ENCODE assay signal across 24 mouse cellular contexts in the genomic region with DNA sequence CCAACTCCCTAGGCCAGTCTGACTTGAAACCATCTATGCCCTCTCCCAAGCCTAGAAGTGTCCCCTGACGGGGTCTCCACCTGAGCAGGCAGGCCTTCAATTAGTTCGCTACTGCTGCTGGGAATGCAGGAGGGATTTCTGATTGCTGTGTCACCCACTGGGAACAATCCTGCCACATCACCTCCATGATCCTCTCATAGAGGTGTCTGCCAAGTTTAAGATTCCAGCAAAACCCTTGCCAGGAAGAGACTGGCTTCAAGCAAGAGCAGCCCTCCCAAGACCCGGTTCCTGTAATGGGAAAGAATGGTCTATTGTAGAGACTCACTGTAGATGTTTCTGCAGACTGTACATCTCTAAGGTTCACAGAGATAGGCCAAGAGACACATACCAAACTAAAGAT. TPM values are rescaled to one million over a fixed set of nuclear protein-coding genes. Genes with fewer than 3 reads are reported as not detected.
A peak's percentile ranks its signal among the peaks of the same experiment; 100 is the strongest.
DNase-seq lines count a peak whose midpoint lies in the region; ATAC-seq lines count a peak whose summit lies in the region.
"Had no signal": no experiment of that assay in that cellular context is flagged by ENCODE, and none has a peak within 500 bp of the region (broad histone marks: within the 10 kb centered on the region; RNA-seq: fewer than 3 reads in every experiment).

No protein-coding gene starts in this region.

- ATAC-seq in hindbrain, embryonic 12.5 days (ENCODE audit: low FRiP score): no peak
- no peak for ATAC-seq in hindbrain, embryonic 11.5 days (ENCODE audit: low FRiP score)
- no peak for ATAC-seq in hindbrain, embryonic 14.5 days (ENCODE audit: low FRiP score)
- no peak for ATAC-seq in midbrain, embryonic 16.5 days
- ATAC-seq: activated CD4-positive, CD25-positive, alpha-beta regulatory T cell, adult 4 months; intestine, embryonic 16.5 days had no signal

- H3K4me3 ChIP-seq in hindbrain, embryonic 12.5 days: no peak overlapping the region
- H3K4me3 ChIP-seq in hindbrain, embryonic 11.5 days (ENCODE audit: low read depth, low read length): no peak overlapping the region
- no peak overlapping the region for H3K4me3 ChIP-seq in hindbrain, embryonic 14.5 days (replicated peaks; ENCODE audit: low read length)
- H3K4me3 ChIP-seq in midbrain, embryonic 16.5 days (ENCODE audit: low read depth, low read length): no peak overlapping the region
- H3K4me3 ChIP-seq: gastrocnemius, adult 2 months; heart, embryonic 13.5 days had no signal

- no peak overlapping the region for H3K4me2 ChIP-seq in hindbrain, embryonic 12.5 days (replicated peaks)
- H3K4me2 ChIP-seq in hindbrain, embryonic 11.5 days (replicated peaks; ENCODE audit: low read depth, low read length): no peak overlapping the region
- peak overlapping the region; percentile 68 for H3K4me2 ChIP-seq in hindbrain, embryonic 14.5 days (replicated peaks)
- H3K4me2 ChIP-seq in midbrain, embryonic 16.5 days (ENCODE audit: low read length): peak overlapping the region; percentile 59
- H3K4me2 ChIP-seq: heart, embryonic 13.5 days had no signal

- no peak overlapping the region for H3K9ac ChIP-seq in hindbrain, embryonic 12.5 days
- H3K9ac ChIP-seq in hindbrain, embryonic 11.5 days (ENCODE audit: low read depth, low read length): no peak overlapping the region
- H3K9ac ChIP-seq in hindbrain, embryonic 14.5 days: peak overlapping the region; percentile 92
- 0 out of 2 replicates have a peak overlapping the region, but pooled peaks have one; percentile 94 for H3K9ac ChIP-seq in midbrain, embryonic 16.5 days (ENCODE audit: low read depth, low read length)
- H3K9ac ChIP-seq: heart, embryonic 13.5 days; liver, embryonic 14.5 days; midbrain, embryonic 12.5 days had no signal

- DNase-seq in cerebellum, adult 8-10 months: peak; percentile 34
- no peak for DNase-seq in cerebellum, postnatal 14 days
- DNase-seq in hindbrain, embryonic 11.5 days (ENCODE audit: low spot score): no peak
- DNase-seq in hindbrain, embryonic 14.5 days (ENCODE audit: low spot score): no peak
- DNase-seq in urinary bladder, adult 2 months (ENCODE audit: low spot score): no peak
- no peak for DNase-seq in left cerebral cortex, adult 9 months (ENCODE audit: low spot score in 2 of 2)
- DNase-seq: heart, adult 11 months; thymus, postnatal 14 days had no signal

- no peaks in the 10 kb centered on the region for H3K36me3 ChIP-seq in hindbrain, embryonic 12.5 days
- H3K36me3 ChIP-seq in hindbrain, embryonic 11.5 days (ENCODE audit: control insufficient read depth, insufficient read depth, low read length): no peaks in the 10 kb centered on the region
- no peaks in the 10 kb centered on the region for H3K36me3 ChIP-seq in hindbrain, embryonic 14.5 days (replicated peaks; ENCODE audit: control insufficient read depth, insufficient read depth)
- H3K36me3 ChIP-seq in midbrain, embryonic 16.5 days (ENCODE audit: control insufficient read depth, insufficient read depth, low read length): no peaks in the 10 kb centered on the region
- H3K36me3 ChIP-seq: embryonic facial prominence, embryonic 10.5 days; G1E; heart, embryonic 13.5 days; midbrain, embryonic 12.5 days had no signal

- no peaks in the 10 kb centered on the region for H3K27me3 ChIP-seq in hindbrain, embryonic 12.5 days
- H3K27me3 ChIP-seq in hindbrain, embryonic 11.5 days (ENCODE audit: control insufficient read depth, insufficient read depth, low read length): no peaks in the 10 kb centered on the region
- no peaks in the 10 kb centered on the region for H3K27me3 ChIP-seq in hindbrain, embryonic 14.5 days (ENCODE audit: control insufficient read depth, insufficient read depth, low read length)
- no peaks in the 10 kb centered on the region for H3K27me3 ChIP-seq in midbrain, embryonic 16.5 days (ENCODE audit: control insufficient read depth, insufficient read depth, low read depth, low read length)

- peaks cover 5% of the 10 kb centered on the region; the same call in 1 of the 2 replicates for H3K9me3 ChIP-seq in hindbrain, embryonic 12.5 days (replicated peaks)
- no peaks in the 10 kb centered on the region for H3K9me3 ChIP-seq in hindbrain, embryonic 11.5 days (ENCODE audit: control insufficient read depth, low read length)
- H3K9me3 ChIP-seq in hindbrain, embryonic 14.5 days (ENCODE audit: control insufficient read depth, low read length): peaks cover 4% of the 10 kb centered on the region; the same call in 1 of the 2 replicates
- H3K9me3 ChIP-seq in midbrain, embryonic 16.5 days (replicated peaks; ENCODE audit: control insufficient read depth, low read length, poor library complexity, severe bottlenecking): no peaks in the 10 kb centered on the region
- H3K9me3 ChIP-seq: embryonic facial prominence, embryonic 10.5 days; midbrain, embryonic 12.5 days had no signal

- H3K27ac ChIP-seq in hindbrain, embryonic 12.5 days: 0 out of 2 replicates have a peak overlapping the region, but pooled peaks have one; percentile 89
- no peak overlapping the region for H3K27ac ChIP-seq in hindbrain, embryonic 11.5 days (ENCODE audit: low read depth, low read length)
- peak overlapping the region; percentile 94; the same call in 1 of the 2 replicates for H3K27ac ChIP-seq in hindbrain, embryonic 14.5 days
- H3K27ac ChIP-seq in midbrain, embryonic 16.5 days (ENCODE audit: low read length): peak overlapping the region; percentile 94
- H3K27ac ChIP-seq: embryonic facial prominence, embryonic 10.5 days; gastrocnemius, adult 2 months; heart, embryonic 13.5 days; liver, embryonic 14.5 days; macrophage had no signal

- H3K4me1 ChIP-seq in hindbrain, embryonic 12.5 days: peaks cover 19% of the 10 kb centered on the region
- H3K4me1 ChIP-seq in hindbrain, embryonic 11.5 days (replicated peaks; ENCODE audit: control insufficient read depth, insufficient read depth, low read length): 0 out of 2 replicates have a peak, but pooled peaks cover 2% of the 10 kb centered on the region
- peaks cover 14% of the 10 kb centered on the region for H3K4me1 ChIP-seq in hindbrain, embryonic 14.5 days (replicated peaks; ENCODE audit: control insufficient read depth, insufficient read depth, low read length)
- peaks cover 31% of the 10 kb centered on the region for H3K4me1 ChIP-seq in midbrain, embryonic 16.5 days (ENCODE audit: control insufficient read depth, insufficient read depth, low read length)

- WGBS in hindbrain, embryonic 12.5 days: 88% methylated on average over 3 of the region's 3 CpGs
- 91% methylated on average over 3 of the region's 3 CpGs for WGBS in hindbrain, embryonic 11.5 days
- 84% methylated on average over 3 of the region's 3 CpGs for WGBS in hindbrain, embryonic 14.5 days
- WGBS in midbrain, embryonic 16.5 days: 79% methylated on average over 3 of the region's 3 CpGs

RNA-seq across cellular contexts. Expression of a gene that starts 1.0 kb away (rescaled TPM):
- 23.4 and 30.0 TPM in 2 replicates for polyA plus RNA-seq in hindbrain, embryonic 12.5 days (2016; fragmentation: Nextera tagmentation; extraction: Ambion mirVana)
- polyA plus RNA-seq in hindbrain, embryonic 11.5 days (2014; fragmentation: Nextera tagmentation; extraction: Ambion mirVana): 15.6 and 16.8 TPM in 2 replicates
- 42.4 and 44.2 TPM in 2 replicates for polyA plus RNA-seq in hindbrain, embryonic 14.5 days (2014; fragmentation: Nextera tagmentation; extraction: Ambion mirVana)
- polyA plus RNA-seq in midbrain, embryonic 16.5 days (2015; fragmentation: Nextera tagmentation; extraction: Ambion mirVana): 46.2 and 47.0 TPM in 2 replicates
- polyA plus RNA-seq in urinary bladder, adult 2 months (2012; rRNA removed): 0.96 and 1.1 TPM in 2 replicates
- polyA plus RNA-seq: activated CD4-positive, CD25-positive, alpha-beta regulatory T cell, adult 4 months; G1E; macrophage had no signal

RNA-seq across cellular contexts. Expression of a gene that starts 35.5 kb away (rescaled TPM):
- not detected in 2 replicates for polyA plus RNA-seq in hindbrain, embryonic 12.5 days (2016; fragmentation: Nextera tagmentation; extraction: Ambion mirVana)
- not detected in 2 replicates for polyA plus RNA-seq in hindbrain, embryonic 11.5 days (2014; fragmentation: Nextera tagmentation; extraction: Ambion mirVana)
- not detected in 2 replicates for polyA plus RNA-seq in hindbrain, embryonic 14.5 days (2014; fragmentation: Nextera tagmentation; extraction: Ambion mirVana)
- polyA plus RNA-seq in midbrain, embryonic 16.5 days (2015; fragmentation: Nextera tagmentation; extraction: Ambion mirVana): not detected in 2 replicates
- polyA plus RNA-seq in urinary bladder, adult 2 months (2012; rRNA removed): not detected in 2 replicates
- polyA plus RNA-seq: activated CD4-positive, CD25-positive, alpha-beta regulatory T cell, adult 4 months; brain, embryonic 14.5 days; embryonic facial prominence, embryonic 10.5 days; G1E; heart, embryonic 13.5 days; intestine, embryonic 16.5 days; kidney, embryonic 14.5 days; limb, embryonic 14.5 days; liver, embryonic 14.5 days; lung, embryonic 16.5 days; macrophage; midbrain, embryonic 12.5 days; small intestine, adult 2 months had no signal

RNA-seq across cellular contexts. Expression of a gene that starts 53.1 kb away (rescaled TPM):
- polyA plus RNA-seq in hindbrain, embryonic 12.5 days (2016; fragmentation: Nextera tagmentation; extraction: Ambion mirVana): not detected in 2 replicates
- not detected in 2 replicates for polyA plus RNA-seq in hindbrain, embryonic 11.5 days (2014; fragmentation: Nextera tagmentation; extraction: Ambion mirVana)
- polyA plus RNA-seq in hindbrain, embryonic 14.5 days (2014; fragmentation: Nextera tagmentation; extraction: Ambion mirVana): not detected in 2 replicates
- polyA plus RNA-seq in midbrain, embryonic 16.5 days (2015; fragmentation: Nextera tagmentation; extraction: Ambion mirVana): not detected in 2 replicates
- polyA plus RNA-seq in urinary bladder, adult 2 months (2012; rRNA removed): 0.09 TPM in 1 of 2 replicates, not detected in the other
- polyA plus RNA-seq: brain, embryonic 14.5 days; embryonic facial prominence, embryonic 10.5 days; G1E; heart, embryonic 13.5 days; kidney, embryonic 14.5 days; limb, embryonic 14.5 days; liver, embryonic 14.5 days; macrophage; midbrain, embryonic 12.5 days had no signal

Comparison
In these comparisons a context has a peak if more than half of its experiments do, and no peak if none do; other contexts are left out.
1. H3K4me2 ChIP-seq: peak in hindbrain, embryonic 14.5 days (single experiment) and midbrain, embryonic 16.5 days (single experiment); none in hindbrain, embryonic 12.5 days (single experiment) and hindbrain, embryonic 11.5 days (single experiment).
2. H3K9ac ChIP-seq: peak in hindbrain, embryonic 14.5 days (single experiment) and midbrain, embryonic 16.5 days (single experiment); none in hindbrain, embryonic 12.5 days (single experiment) and hindbrain, embryonic 11.5 days (single experiment).